Mouse (Mus musculus) small intestine, adult 2 months (tissue): Measurements from ENCODE around the gene Cyb5r1.

Experiments used
- CTCF ChIP-seq: fragments of 200-500 bp; IDR thresholded peaks from 2 replicates; pipeline ENCODE4 v1.5.1; 2012; ENCODE audit warnings: low read depth, mild to moderate bottlenecking, control low read depth, inconsistent platforms, low read length, moderate library complexity, mixed read lengths; ENCODE audit not compliant: insufficient replicate concordance, insufficient read length; ENCODE audit errors: extremely low read depth
- POLR2A ChIP-seq: fragments of 200-500 bp; IDR thresholded peaks from 2 replicates; pipeline ENCODE4 v1.6.1; 2012; ENCODE audit warnings: low read depth, mild to moderate bottlenecking, control low read depth, inconsistent platforms, low read length, moderate library complexity

DNA sequence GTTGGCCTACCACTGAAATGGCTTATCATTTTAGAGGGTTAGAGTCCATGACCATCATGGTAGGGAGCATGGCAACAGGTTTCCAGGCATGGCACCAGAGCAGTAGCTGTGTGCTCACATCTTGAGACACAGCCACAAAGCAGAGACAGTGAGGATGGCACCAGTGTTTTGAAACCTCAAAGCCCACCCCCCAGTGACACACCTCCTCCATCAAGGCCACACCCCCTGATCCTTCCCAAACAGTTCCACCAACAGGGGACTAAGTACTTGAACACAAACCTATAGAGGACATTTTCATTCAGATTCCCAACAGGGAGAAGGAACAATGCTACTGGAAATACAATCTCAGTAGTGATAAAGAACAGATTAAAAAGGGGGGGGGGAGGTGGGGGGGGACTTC is 20.2 kb upstream of the Cyb5r1 start:
- no peak for TF ChIP-seq POLR2A
- no peak for TF ChIP-seq CTCF
